Mouse (Mus musculus) brain, adult 2 months (tissue): ENCODE results near the gene Itga6.

Source experiments
- DNase-seq: peaks from one replicate; pipeline ENCODE4 v3.0.0; 2011; ENCODE audit warnings: low read depth, low spot score

Gene Itga6

GRCm38 (mm10) chr2:71761081-71761480 lies 15.7 kb downstream of the Itga6 start:
- DNase-seq, result no peak

- DNase-seq, result no peak
Observed at GRCm38 (mm10) chr2:71764525-71764924, 19.1 kb downstream of the Itga6 start.

GRCm38 (mm10) chr2:71764961-71765735 lies 19.7 kb downstream of the Itga6 start:
- DNase-seq, result no peak

- no peak for DNase-seq
Observed at GRCm38 (mm10) chr2:71766007-71766406, 20.6 kb downstream of the Itga6 start.

GRCm38 (mm10) chr2:71767019-71767610 lies 21.7 kb downstream of the Itga6 start:
- DNase-seq, result no peak

GRCm38 (mm10) chr2:71771762-71772161 lies 26.3 kb downstream of the Itga6 start:
- no peak for DNase-seq

- no peak for DNase-seq
Observed at GRCm38 (mm10) chr2:71773714-71774113, 28.3 kb downstream of the Itga6 start.

- DNase-seq, result peak; percentile 12
Observed at GRCm38 (mm10) chr2:71774246-71774951, 29.0 kb downstream of the Itga6 start.

- peak; percentile 48 for DNase-seq
Observed at GRCm38 (mm10) chr2:71775201-71775611, 29.8 kb downstream of the Itga6 start.

GRCm38 (mm10) chr2:71779266-71779888 lies 34.0 kb downstream of the Itga6 start:
- DNase-seq, result no peak

- DNase-seq, result no peak
Observed at GRCm38 (mm10) chr2:71780016-71780415, 34.6 kb downstream of the Itga6 start.

- no peak for DNase-seq
Observed at GRCm38 (mm10) chr2:71785260-71785659, 39.8 kb downstream of the Itga6 start.

- DNase-seq, result no peak
Observed at GRCm38 (mm10) chr2:71786060-71786459, 40.6 kb downstream of the Itga6 start.

- DNase-seq, result peak; percentile 56
Observed at GRCm38 (mm10) chr2:71786591-71787155, 41.3 kb downstream of the Itga6 start.

GRCm38 (mm10) chr2:71787156-71787590 lies 41.8 kb downstream of the Itga6 start:
- DNase-seq, result peak; percentile 45

- DNase-seq, result peak; percentile 25
Observed at GRCm38 (mm10) chr2:71787591-71788460, 42.4 kb downstream of the Itga6 start.

GRCm38 (mm10) chr2:71790752-71791151 lies 45.3 kb downstream of the Itga6 start:
- no peak for DNase-seq

- no peak for DNase-seq
Observed at GRCm38 (mm10) chr2:71791203-71791602, 45.8 kb downstream of the Itga6 start.

GRCm38 (mm10) chr2:71794139-71794538 lies 48.7 kb downstream of the Itga6 start:
- no peak for DNase-seq

GRCm38 (mm10) chr2:71796787-71797186 lies 51.4 kb downstream of the Itga6 start:
- no peak for DNase-seq

- no peak for DNase-seq
Observed at GRCm38 (mm10) chr2:71800798-71801197, 55.4 kb downstream of the Itga6 start.
